Mouse (Mus musculus) kidney, postnatal 25 days (tissue): ENCODE measurements at regions not wholly inside any gene's neighbourhood (a gene's known extent, or its start where the extent isn't known, plus 50 kb on each side); places are given as distances from the start of the nearest gene placed in this dataset.

Experiments used
- DNase-seq, 2 experiments: peaks; one replicate each; pipeline ENCODE4 v3.0.0; 2021; ENCODE audit warnings: mixed read lengths in 2 of 2

GRCm38 (mm10) chr10:119395048-119395447 is 58.6 kb upstream of the Grip1 start:
- no peak for DNase-seq

GRCm38 (mm10) chr10:119387924-119388323 is 65.7 kb upstream of the Grip1 start:
- no peak for DNase-seq

GRCm38 (mm10) chr10:119382257-119382656 is 71.4 kb upstream of the Grip1 start:
- no peak for DNase-seq

- no peak for DNase-seq
These were observed 85.1 kb upstream of the Grip1 start for GRCm38 (mm10) chr10:119368566-119368965.

GRCm38 (mm10) chr10:119363616-119364015 is 90.0 kb upstream of the Grip1 start:
- peak; percentile 56 to 75 for DNase-seq

- DNase-seq: no peak
These were observed 94.8 kb upstream of the Grip1 start for GRCm38 (mm10) chr10:119358730-119359292.

- no peak for DNase-seq
These were observed 102.7 kb upstream of the Cand1 start for GRCm38 (mm10) chr10:119342317-119343114.

GRCm38 (mm10) chr10:119340323-119340722 is 100.5 kb upstream of the Cand1 start:
- DNase-seq: no peak

GRCm38 (mm10) chr10:119326912-119327311 is 87.1 kb upstream of the Cand1 start:
- DNase-seq: no peak

GRCm38 (mm10) chr10:119319953-119320352 is 80.1 kb upstream of the Cand1 start:
- no peak for DNase-seq

- no peak for DNase-seq
These were observed 78.6 kb upstream of the Cand1 start for GRCm38 (mm10) chr10:119318416-119318815.

GRCm38 (mm10) chr10:119311578-119311977 is 71.7 kb upstream of the Cand1 start:
- no peak for DNase-seq

GRCm38 (mm10) chr10:119295740-119296139 is 55.9 kb upstream of the Cand1 start:
- DNase-seq: peak in 1 of 2 experiments; percentile 3

GRCm38 (mm10) chr10:119294454-119295149 is 54.7 kb upstream of the Cand1 start:
- peak in 1 of 2 experiments; percentile 54 for DNase-seq

- no peak for DNase-seq
These were observed 53.5 kb upstream of the Cand1 start for GRCm38 (mm10) chr10:119293372-119293771.
